Mouse (Mus musculus): ENCODE results near the gene Ddx50. TPM values are rescaled to one million over a fixed set of nuclear protein-coding genes. Genes with fewer than 3 reads are reported as not detected.
"Not testable (repeated sequence)": the region's sequence is repeated elsewhere in the genome, so short reads cannot be mapped to it uniquely, and the experiment has no call there.

The Ddx50 gene
- total RNA-seq, 2 experiments from 2014 or later: 141 to 143 TPM

DNA sequence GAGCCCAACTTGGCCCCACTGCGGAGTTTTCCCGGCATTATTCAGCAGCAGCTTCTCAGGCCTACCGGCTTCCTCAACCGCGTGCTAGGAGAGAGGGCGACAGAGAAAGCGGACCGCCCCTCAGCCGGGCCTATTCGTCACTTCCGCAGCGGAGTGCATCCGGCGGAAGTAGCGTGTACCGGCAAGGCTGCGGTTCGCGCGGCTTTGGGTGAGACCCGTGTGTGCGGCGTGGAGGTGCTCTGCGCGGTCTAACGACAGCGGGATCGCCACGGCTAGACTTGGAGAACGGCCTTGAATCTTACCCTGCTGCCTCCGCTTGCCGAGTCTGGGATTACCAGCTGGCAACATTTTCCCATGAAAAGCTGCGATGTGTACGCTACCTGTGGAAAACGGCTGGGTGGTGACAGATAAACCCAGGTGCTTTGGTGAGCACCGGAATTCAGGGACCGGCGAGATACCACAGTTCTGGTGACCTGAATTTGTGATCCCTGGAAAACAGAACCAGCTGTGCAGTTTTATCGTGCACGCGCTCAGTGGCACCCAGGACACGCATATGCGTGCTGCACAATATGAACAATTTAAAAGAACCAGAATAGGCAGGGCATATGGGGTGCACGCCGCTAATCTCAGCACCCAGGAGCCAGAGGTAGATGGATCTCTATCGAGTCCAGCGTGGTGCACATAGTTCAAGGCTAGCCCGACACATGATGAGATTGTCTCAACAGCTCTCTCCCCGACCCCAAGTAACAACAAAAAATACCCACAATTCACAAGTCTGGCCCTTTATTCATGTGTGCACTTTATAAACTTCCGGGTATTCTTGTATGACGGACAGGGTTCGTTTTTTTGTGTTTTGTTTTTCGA lies 48.6 kb downstream of the Ddx50 start, which contains the start of gene Ddx21:
TSS of gene Ddx21 (minus strand) at position 105 of the 864 bp plus-strand sequence.
- peak; percentile 67 to 76 for DNase-seq (ENCODE audit: low spot score in 2 of 2)

DNA sequence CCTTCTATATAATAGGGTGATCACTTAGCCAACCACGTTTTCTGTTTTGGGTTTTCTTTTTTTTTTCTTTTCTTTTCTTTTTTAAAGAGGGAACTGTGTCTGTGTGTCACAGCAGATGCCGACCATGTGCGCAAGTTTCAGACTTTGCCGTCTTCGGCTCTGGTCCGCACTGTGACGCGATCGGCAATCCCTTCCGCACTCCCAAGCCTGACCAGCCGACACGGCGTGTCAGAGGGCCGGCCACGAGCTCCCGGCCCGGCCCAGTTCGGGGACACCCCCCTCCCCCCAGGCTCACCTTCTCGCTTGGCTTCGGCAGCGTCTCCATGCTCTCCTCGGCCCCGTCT lies 49.2 kb downstream of the Ddx50 start:
- DNase-seq (ENCODE audit: low spot score in 2 of 2): no peak

DNA sequence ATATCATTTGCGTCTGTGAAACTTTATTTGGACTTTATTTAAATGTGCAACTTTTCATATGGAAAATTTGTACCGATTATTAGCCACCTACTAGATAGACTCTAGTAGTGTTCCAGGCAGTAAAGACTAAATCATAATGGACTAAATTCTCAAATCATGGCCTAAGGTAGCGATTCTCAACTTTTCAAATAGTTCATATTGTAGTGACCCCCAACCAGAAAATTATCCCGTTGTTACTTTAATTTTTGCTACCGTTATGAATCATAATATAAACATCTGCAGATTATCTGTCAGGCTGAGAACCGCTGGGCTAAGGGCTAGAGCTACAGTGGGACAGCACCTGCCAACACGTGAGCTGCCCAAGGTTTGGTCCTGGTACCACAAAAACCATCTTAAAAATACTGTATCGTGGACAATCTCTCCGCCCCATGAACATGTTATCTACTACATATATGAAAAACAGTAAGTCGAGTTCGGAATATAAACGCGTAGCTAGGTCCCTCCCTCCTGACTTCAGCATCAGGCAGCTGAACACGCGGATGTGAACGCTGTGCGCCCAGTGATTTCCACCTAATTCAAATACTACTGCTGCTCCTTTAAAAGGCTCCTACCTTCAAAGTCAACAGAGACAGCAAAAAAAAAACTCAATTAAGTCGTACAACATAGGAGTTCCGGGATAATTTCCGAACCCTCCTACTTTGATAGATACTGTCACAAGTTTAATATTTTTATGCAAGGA lies 49.8 kb downstream of the Ddx50 start:
- no peak for DNase-seq (ENCODE audit: low spot score in 2 of 2)

DNA sequence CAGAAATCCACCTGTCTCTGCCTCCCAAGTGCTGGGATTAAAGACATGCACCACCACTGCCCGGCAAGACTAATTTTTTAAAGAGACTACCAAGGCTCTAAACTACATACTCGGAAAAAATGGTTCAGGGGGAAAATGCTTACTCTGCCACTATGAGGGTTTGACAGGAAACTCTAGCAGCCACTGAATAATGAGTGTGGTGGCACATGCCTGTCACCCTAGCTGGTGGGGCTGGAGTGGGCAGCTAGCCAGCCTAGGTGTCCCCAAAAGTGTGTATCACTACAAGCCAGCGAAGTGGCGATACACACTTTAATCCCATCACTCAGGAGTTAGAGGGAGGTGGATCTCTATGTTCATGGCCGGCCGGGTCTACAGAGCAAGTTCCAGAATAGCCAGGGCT lies 51.0 kb downstream of the Ddx50 start:
- DNase-seq (ENCODE audit: low spot score in 2 of 2): no peak

DNA sequence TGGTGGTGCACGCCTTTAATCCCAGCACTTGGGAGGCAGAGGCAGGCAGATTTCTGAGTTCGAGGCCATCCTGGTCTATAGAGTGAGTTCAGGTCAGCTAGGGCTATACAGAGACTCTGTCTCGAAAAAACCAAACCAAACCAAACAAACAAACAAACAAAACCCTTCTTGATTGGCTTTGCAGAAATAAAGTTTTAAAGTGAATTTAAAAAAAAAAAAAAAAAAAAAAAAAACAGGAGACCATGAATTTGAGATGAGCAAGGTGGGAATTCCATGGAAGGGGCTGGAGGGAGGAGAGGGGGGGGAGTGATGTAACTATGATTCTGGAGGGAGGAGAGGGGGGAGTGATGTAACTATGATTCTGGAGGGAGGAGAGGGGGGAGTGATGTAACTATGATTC lies 51.7 kb downstream of the Ddx50 start:
- DNase-seq (ENCODE audit: low spot score in 2 of 2): not testable (repeated sequence)

DNA sequence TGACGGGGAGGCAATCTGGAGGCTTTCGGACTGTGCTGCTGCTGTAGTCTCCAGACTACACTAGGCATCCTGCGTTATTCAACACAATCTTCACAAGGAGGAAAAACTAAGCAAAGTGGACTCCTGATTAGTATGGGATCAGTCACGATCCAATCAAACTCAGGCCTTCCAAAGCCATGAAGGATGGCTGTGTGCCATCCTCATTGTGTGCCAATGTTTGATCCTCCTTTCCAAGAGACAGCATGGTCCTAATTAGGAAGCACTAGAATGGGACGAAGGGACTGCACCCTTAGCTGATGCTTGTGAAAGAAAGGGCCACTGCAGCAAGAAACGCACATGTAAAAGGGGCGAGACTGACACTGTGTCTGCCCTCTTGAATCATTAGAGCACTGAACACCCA lies 58.5 kb downstream of the Ddx50 start:
- DNase-seq (ENCODE audit: low spot score in 2 of 2): no peak

DNA sequence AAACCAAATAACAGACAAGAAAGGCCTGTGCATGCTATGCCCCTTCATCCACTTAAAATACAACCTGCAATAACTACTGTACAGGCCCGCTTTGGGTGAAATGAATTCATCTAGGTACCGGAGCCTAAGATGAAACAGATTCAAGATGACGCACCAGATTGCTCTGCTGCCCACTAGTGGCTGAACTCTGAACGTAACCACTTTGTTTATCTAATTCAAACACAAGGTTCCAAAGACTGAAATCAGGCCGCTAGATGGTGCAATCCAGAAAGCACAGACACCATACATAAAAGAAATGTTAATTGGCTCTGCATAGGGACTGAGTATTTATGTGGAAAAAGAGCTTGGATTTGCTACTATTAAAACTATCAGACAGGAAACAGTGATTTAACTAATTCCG lies 60.8 kb downstream of the Ddx50 start:
- peak; percentile 51 to 72 for DNase-seq (ENCODE audit: low spot score in 2 of 2)

DNA sequence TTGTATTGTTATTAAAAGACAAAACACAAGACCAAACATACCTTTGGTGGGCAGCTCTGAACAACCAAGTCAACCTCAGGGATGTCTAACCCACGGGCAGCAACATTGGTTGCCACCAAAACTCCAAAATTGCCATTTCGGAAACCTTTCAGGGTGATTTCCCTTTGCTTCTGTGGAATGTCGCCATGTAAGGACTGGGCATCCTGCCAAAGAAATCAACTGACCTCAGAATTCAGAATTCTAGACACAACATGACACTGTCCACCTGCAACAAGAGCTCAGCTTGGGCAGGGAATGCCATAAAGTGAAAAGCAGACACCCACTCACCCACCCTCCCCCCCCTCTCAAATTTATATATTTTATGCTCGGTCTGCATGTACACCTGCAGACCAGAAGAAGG lies 62.4 kb downstream of the Ddx50 start:
- no peak for DNase-seq (ENCODE audit: low spot score in 2 of 2)

DNA sequence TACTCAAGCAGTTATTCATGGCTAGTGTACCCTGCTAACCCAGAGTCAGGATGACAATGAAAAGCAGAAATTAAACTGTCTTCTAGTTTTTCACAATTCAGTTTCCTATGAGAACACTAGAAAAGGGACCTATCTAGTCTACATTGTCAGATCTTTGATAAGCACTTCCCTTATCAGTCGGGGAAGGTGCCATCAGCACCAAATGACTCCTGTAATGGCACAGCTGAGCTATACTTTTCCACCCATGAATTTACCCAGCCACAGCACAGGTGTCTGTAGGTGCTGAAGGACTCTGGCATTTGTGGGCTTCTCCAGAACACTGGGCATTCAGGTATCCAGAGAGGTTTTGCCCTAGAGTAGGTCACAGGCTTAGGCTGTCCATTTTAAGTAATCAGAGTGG lies 67.8 kb downstream of the Ddx50 start:
- DNase-seq (ENCODE audit: low spot score in 2 of 2): no peak

DNA sequence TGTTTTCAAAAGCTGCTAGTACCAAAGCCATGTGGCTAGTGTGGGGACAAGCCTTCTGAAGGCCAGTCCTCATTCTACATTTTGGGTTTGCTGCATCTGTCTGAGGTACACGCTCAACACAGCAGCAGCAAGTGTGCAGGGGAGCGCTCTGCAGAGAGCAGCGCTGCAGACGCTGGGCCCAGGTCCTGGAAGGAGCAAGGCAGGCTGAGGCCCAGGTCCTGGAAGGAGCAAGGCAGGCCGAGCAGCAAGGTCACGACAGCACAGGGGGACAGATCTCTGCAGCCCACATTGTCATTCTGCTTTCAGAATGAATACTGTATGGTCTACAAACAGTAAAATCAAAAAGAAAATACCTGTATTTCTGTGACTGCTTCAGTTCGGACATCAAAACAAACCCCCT lies 68.3 kb downstream of the Ddx50 start:
- no peak for DNase-seq (ENCODE audit: low spot score in 2 of 2)

DNA sequence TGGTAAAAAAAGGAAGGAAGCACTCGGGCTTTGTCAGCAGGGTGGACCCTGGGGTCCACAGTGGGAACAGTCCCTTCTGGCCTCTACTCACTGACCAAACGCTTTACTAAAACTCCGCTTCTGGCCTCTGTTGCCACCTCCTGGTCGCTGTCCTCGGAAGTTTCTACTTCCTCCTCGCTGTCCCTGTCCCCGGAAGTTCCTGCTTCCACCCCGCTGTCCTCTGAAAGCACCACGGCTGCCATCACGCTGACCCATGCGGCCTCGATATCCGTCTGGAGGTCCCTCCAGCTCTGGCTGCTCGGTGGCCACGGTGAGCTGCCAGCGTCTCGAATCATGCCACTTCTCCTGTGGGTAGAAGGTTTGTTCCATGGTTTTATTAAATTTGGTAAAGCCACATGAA lies 68.8 kb downstream of the Ddx50 start:
- DNase-seq (ENCODE audit: low spot score in 2 of 2): no peak

DNA sequence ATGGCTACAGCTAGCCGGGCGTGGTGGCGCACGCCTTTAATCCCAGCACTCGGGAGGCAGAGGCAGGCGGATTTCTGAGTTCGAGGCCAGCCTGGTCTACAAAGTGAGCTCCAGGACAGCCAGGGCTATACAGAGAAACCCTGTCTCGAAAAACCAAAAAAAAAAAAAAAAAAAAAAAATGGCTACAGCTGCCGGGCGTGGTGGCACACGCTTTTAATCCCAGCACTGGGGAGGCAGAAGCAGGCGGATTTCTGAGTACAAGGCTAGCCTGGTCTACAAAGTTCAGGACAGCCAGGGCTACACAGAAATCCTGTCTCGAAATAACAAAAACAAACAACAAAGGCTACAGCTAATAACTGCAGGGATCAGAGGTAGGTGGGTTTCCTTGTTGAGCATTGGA lies 71.9 kb downstream of the Ddx50 start:
- DNase-seq (ENCODE audit: low spot score in 2 of 2): not testable (repeated sequence)

DNA sequence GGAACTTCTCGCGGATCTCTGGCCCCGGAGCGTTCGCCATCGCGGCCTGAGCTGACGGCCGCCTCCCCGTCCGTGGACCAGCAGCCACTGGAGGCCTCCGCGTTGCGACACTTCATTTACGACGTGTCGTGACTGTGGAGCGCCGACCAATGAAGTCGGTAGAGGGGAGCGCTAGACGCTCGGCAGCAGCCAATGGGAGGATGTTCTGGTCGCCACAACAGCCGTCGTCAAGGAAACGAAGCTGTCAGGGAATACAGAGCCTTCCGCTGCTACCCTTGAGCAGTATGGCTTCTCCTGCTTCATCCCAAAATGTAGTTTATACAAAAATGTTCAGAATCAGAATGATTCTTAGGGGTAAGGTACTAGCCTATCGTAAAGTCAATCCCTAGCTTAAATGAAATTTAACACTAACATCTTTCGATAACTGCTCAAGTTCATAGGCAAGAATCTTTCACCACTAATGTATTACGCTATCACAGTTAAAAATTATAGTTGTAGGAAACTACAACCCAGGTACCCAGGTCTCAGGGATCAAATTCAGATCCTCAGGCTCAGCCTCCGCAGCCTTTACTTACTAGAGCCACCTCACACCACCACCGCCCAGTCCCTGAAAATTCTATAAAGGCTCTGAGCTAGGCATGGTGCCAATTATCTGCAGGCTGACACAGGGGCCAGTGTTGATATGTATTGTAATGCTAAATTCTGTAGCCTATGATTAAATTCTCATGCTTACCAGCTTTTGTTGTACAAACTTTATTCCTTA lies 72.5 kb downstream of the Ddx50 start, which contains the start of gene Kif1bp:
TSS of gene Kif1bp (minus strand) at position 120 of the 763 bp plus-strand sequence.
- peak; percentile 79 to 94 for DNase-seq (ENCODE audit: low spot score in 2 of 2)

DNA sequence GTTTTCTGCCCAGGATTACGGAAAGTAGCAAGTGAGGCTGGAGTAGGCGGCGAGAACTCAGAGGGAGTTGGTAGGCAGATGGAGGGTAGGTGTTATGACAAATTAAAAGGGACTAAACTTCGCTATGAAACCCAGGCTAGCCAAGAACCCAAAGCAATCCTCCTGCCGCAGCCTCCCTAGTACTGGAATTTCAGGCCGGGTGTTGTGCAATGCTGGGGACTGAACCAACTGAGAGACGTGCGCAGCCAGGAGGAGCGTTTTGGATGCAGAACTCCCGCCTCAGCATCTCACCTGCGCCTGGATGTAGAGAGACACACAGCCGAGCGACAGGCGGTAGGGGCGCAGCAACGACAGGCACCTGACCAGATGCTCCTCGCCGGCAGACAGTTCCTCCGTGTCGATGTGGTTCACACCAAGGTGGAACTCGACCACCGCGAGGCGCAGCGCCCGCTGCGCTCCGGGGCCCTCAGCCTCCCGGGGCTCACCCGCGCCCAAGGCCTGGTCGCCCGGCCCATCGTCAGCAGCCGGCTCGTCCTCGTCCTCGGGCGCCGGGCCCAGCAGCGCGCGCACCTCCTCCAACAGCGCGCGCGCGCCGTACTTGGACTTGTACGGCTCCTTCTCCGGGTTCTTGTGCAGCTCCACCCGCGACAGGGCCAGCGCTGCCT lies 73.2 kb downstream of the Ddx50 start:
- no peak for DNase-seq (ENCODE audit: low spot score in 2 of 2)

DNA sequence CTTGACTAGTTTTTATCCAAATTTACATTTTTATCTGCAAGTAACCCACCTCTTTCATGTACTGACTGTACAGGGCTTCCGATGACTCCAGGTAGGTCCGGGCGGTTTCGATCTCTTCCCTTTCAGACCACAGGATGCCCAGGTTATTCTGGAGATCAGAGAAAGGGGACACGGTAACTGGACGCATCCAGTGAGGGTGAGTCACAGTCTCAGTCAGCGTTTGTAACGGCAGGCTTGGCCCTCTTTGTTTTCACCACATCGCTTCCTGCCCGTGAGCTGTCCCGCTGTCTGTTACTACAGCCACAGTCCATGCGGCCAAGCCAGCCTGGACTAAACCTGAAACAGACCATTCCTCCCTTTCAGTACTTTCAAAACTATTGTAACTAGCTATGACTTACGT lies 76.0 kb downstream of the Ddx50 start:
- no peak for DNase-seq (ENCODE audit: low spot score in 2 of 2)

DNA sequence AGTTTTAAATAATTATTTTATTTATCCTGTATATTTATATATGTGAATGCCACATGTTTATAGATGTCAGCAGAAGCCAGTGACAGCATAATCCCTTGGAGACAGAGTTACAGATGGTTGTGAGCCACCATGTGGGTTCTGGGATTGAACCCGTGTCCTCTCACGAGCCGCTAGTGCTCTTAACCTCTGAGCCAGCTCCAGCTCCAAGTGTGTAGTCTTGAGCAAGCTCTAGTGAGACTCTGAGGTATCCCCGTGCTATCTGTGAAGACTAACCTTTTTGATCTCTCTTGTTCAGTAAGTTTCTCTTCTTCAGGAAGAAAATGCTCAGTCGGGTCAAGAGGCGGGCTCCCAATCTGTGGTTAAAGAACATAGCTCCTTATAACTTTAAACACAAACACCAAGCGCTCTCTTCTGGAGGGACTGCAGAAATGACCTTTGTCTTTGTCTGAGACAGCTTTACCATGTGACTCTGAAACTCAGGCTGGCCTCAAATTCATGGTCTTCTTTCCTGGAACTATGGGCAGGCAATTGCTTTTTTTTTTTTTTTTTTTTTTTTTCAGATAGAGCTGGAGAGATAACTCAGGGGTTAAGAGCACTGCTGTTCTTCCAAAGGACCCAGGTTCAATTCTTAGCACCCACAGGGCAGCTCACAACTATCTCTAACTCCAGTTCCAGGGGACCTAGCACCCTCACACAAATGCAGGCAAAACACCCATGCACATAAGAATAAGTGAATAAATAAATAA lies 80.7 kb downstream of the Ddx50 start:
- DNase-seq (ENCODE audit: low spot score in 2 of 2): no peak

DNA sequence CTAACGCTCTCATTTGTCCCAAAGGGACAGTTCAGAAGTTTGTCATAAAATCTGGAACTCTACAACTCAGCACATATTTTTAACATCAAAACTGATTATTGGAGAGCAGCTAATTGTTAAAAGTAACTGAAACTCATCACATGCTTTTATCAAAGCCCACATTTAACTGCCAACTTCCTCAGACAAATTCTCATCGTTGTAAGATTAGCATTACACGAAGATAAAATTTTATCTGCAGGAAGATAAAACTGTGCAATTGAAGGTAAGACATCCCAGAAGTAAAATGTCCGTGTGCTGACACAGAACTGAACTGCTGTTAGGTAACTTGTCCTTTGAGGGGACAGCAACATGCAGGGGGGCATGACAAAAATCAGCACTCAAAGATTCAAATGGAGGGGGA lies 82.2 kb downstream of the Ddx50 start:
- DNase-seq (ENCODE audit: low spot score in 2 of 2): no peak
